Mouse (Mus musculus) myocyte (in vitro differentiated cells): ENCODE results near the gene Sh2d4b.

Experiments used
- CEBPB ChIP-seq: IDR thresholded peaks from 2 replicates; pipeline ENCODE4 v1.6.1; 2011; ENCODE audit warnings: mild to moderate bottlenecking, moderate library complexity; ENCODE audit not compliant: poor library complexity, insufficient read depth, severe bottlenecking
- E2F4 ChIP-seq: IDR thresholded peaks from one replicate; pipeline ENCODE4 v1.6.1; 2011; ENCODE audit warnings: mild to moderate bottlenecking, control low read depth, moderate library complexity; ENCODE audit not compliant: insufficient read depth
- MAX ChIP-seq: IDR thresholded peaks from one replicate; pipeline ENCODE4 v1.6.1; 2011; ENCODE audit warnings: low read depth, mild to moderate bottlenecking, control low read depth
- MYOD1 ChIP-seq, 3 experiments: IDR thresholded peaks; one replicate each; pipeline ENCODE4 v1.6.1; 2011; ENCODE audit warnings: control low read depth in 2 of 3, low read depth in 2 of 3, mild to moderate bottlenecking in 2 of 3, moderate library complexity in 1 of 3; ENCODE audit not compliant: insufficient read length in 2 of 3, control insufficient read depth in 1 of 3
- MYOG ChIP-seq, 3 experiments: IDR thresholded peaks; one replicate each; pipeline ENCODE4 v1.6.1; 2011; ENCODE audit warnings: control low read depth in 2 of 3, low read depth in 2 of 3, mild to moderate bottlenecking in 2 of 3; ENCODE audit not compliant: insufficient read length in 2 of 3, control insufficient read depth in 1 of 3, insufficient read depth in 1 of 3
- POLR2A ChIP-seq: IDR thresholded peaks from one replicate; pipeline ENCODE4 v1.6.1; 2011; ENCODE audit warnings: low read depth, mild to moderate bottlenecking, control low read depth, moderate library complexity; ENCODE audit not compliant: insufficient read length
- POLR2AphosphoS2 ChIP-seq: IDR thresholded peaks from one replicate; pipeline ENCODE4 v1.6.1; 2011; ENCODE audit warnings: low read depth, control low read depth; ENCODE audit not compliant: insufficient read length
- REST ChIP-seq: IDR thresholded peaks from one replicate; pipeline ENCODE4 v1.6.1; 2011; ENCODE audit warnings: mild to moderate bottlenecking, control low read depth, moderate library complexity; ENCODE audit not compliant: insufficient read depth, insufficient read length
- SRF ChIP-seq: IDR thresholded peaks from one replicate; pipeline ENCODE4 v1.6.1; 2011; ENCODE audit warnings: low read depth; ENCODE audit not compliant: control insufficient read depth, insufficient read length
- TCF12 ChIP-seq: IDR thresholded peaks from one replicate; pipeline ENCODE4 v1.6.1; 2011; ENCODE audit warnings: mild to moderate bottlenecking, control low read depth; ENCODE audit not compliant: poor library complexity, insufficient read depth, severe bottlenecking
- USF1 ChIP-seq: IDR thresholded peaks from one replicate; pipeline ENCODE4 v1.6.1; 2011; ENCODE audit warnings: low read depth, mild to moderate bottlenecking, control low read depth, moderate library complexity

DNA sequence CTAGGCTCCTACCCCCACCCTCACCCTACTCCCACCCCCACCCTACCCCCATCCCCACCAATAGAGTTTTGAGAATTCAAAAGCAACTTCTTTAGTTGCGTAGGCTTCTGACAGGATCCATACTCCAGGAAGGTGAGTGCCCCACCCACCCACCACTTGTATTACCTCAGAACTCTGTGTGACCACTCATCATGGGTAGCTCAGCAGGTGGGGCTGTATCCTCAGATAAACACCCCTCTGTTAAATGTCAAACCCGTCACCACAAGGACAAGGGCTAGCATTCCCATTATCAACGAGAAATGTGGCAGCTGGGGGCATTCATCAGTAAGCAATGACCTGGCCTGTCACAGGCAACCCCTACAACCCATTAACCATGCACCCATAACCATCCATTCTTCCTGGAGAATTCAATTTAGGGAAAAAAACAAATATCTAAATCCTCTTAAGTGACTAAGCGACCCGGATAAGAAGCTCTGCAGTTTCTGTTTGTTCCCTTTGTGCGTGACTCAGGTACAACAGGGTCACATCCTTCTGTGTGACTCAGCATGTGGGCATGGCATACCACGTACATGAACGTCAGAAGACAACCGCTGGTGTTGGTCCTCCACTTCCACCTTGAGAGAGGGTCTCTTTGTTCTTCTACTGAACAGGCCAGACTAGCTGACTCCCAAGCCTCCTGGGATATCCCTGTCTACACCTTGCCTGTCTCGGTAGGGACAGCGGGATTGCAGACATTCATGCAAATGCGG is 9.4 kb upstream of the Sh2d4b start:
- TF ChIP-seq MAX, result no peak
- TF ChIP-seq MYOD1 (IDR thresholded peaks at IDR 0.05; ENCODE audit: control insufficient read depth in 1 of 3, insufficient read length in 2 of 3, low read depth in 2 of 3), result no peak
- no peak for TF ChIP-seq MYOG (IDR thresholded peaks at IDR 0.05; ENCODE audit: control insufficient read depth in 1 of 3, insufficient read depth in 1 of 3, insufficient read length in 2 of 3, low read depth in 2 of 3)
- TF ChIP-seq TCF12, result no peak
- no peak for TF ChIP-seq POLR2A
- TF ChIP-seq USF1, result no peak
- no peak for TF ChIP-seq E2F4
- TF ChIP-seq POLR2AphosphoS2, result peak; percentile 6
- TF ChIP-seq SRF, result no peak
- TF ChIP-seq CEBPB, result no peak
- TF ChIP-seq REST, result no peak
